Mouse (Mus musculus) erythroid progenitor cell, adult 5-6 weeks (primary cell): ENCODE measurements around the gene A730015C16Rik. TPM values are rescaled to one million over a fixed set of nuclear protein-coding genes. Genes with fewer than 3 reads are reported as not detected.
A peak's percentile ranks its signal among the peaks of the same experiment; 100 is the strongest.

Experiments
- ATAC-seq: replicated peaks from 2 replicates; pipeline ENCODE4 v1.8.0; 2016; ENCODE audit warnings: moderate number of reproducible peaks, mild to moderate bottlenecking, moderate TSS enrichment, inconsistent platforms; ENCODE audit not compliant: poor library complexity, low FRiP score, severe bottlenecking
- total RNA-seq, 2 experiments: library from RNA; stranded (forward) in 1 of 2; stranded (reverse) in 1 of 2; fragments of 150-400 nt in 1 of 2; fragments of 186-747, 209-891 nt in 1 of 2; gene quantifications; 2 replicates each; pipeline versions ENCODE4 v1.2.3 to v1.2.4; 2015 to 2017; ENCODE audit warnings: low replicate concordance in 2 of 2

A730015C16Rik gene
- not detected in 2 replicates for total RNA-seq (2015; ENCODE audit: low replicate concordance)
- 0.51 TPM in 1 of 2 replicates, not detected in the other for total RNA-seq (2017; ENCODE audit: low replicate concordance)

DNA sequence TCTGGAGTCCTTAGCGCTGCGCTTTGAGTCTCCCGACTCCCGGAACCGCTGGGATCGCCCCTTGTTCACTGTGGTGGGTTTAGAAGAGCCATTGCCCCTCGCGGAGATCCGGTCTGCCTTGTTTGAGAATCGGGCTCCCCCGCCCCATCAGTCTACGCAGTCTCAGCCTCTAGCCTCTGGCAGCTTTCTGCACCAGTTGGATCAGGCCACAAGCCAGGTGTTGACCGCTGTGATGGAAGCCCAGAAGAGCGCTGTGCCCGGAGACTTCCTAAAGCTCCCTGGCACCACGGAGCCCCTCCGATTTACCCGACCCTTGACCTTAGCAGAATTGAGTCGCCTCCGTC, at the start of gene A730015C16Rik:
A730015C16Rik (minus strand) TSS at position 115 of the 344 bp plus-strand sequence.
- ATAC-seq, result peak; percentile 35

DNA sequence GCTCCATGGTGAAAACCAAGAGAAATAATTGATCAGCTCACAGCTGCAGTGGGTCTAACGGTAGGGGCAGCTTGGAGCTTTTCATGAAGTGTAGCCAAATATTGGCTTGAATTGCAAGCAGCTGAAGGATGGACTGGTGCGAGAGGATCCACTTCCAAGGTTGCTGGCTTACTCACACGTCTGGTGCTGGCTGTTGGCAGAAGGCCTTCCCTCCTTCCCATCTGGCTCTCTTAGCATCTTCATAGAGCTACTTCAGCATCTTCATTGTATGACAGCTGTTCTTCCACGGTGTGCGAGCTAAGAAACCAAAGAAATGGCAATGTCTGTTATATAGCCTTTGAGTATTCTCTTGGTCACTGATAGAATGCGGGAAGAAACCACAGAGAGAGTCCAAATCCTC, 42.5 kb upstream of the A730015C16Rik start:
- ATAC-seq, result no peak

DNA sequence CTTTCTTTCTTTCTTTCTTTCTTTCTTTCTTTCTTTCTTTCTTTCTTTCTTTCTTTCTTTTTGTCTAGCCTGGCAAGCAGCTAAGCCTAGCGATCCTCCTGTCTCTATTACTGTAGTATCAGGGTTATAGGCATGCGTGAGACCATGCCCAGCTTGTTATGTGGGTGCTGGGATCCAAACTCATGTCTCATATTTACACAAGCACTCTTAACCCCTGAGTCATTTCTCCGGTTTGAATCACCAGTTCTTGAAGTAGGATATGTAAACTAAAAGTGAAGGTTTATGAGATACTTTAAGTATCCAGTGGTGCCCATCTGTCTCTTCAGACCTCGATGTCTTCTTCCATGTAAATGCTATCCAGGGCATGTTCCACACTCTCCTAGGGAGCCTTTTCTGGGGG, 39.0 kb upstream of the A730015C16Rik start:
- ATAC-seq, result no peak

DNA sequence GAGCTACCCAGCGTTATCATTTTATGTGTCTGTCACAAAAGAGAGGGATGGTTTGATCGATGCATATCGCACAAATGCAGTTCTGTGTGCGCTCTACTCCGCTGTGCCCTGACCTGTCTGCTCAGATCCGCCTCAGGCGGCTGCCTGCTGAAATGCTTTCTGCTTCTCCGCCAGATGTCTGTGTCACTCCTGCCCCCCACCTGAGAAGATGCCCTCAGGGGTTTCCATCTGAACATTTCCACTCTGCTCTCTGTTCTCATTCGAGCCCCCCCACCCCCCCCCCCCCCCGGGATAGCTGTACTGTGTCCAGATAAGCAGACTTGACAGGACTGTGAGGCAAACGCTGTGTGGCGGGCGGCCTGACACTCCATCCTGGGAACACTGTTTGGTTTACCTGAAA, 35.4 kb upstream of the A730015C16Rik start:
- ATAC-seq, result no peak

DNA sequence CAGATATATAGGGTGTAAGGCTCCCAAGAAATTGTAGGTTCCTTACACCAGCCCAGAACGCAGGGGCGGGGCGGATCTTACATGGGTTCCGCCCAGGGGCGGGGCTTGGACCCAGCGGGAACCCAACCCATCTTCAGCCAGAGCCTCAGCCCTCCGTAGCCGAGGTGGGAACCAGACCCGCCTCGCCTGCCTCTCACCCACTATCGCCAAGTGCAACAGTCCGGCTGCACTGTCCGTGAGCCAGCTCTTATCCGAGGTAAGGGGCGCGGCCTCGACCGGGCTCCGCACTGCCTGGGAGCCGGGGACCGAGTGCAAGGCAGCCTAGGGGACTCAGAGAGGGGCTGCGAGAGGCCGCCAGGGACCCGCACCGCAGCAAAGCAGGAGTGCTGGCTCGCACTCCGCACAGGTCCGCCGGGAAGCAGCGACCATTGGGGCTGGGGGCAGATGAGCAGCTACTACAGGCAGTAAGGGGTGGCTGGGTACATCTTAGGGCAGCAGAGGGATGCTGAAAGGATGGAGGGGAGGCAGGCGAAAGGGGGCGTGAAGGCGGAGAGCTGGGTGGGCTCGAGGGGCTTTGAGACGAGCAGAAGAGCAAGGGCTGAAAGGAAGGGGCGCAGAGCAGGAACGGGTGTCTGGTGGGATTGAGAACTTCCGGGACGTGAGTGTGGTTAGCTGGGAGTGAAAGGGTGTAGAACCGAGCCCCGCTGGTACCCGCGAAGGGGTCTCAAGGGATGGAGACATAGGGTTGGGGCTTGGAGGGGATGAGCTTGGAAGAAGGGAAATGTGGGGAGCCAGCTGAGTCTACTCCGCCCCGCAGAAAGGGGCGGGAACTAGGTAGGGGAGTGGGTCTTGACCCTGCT, 30.8 kb upstream of the A730015C16Rik start, which contains the start of gene Rab3b:
Rab3b (plus strand) TSS at position 101 of the 860 bp plus-strand sequence.
- peak; percentile 94 for ATAC-seq

DNA sequence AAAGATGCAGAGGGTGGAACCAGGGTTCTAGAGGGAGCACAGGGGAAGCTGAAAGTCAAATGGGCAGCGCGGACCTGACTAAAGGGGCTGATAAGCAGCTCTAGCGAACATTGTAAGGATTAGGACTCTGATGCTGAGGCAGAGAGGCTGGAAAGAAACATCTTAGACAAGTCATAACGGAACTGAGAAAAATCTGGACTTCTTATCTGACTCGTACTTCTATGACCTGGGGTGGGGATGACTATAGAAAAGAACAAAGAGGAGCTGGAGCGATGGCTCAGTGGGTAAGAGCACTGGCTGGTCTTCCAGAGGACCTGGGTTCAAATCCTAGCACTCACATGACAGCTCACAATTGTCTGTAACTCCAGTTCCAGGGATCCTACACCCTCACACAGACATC, 29.5 kb upstream of the A730015C16Rik start:
- ATAC-seq, result no peak

DNA sequence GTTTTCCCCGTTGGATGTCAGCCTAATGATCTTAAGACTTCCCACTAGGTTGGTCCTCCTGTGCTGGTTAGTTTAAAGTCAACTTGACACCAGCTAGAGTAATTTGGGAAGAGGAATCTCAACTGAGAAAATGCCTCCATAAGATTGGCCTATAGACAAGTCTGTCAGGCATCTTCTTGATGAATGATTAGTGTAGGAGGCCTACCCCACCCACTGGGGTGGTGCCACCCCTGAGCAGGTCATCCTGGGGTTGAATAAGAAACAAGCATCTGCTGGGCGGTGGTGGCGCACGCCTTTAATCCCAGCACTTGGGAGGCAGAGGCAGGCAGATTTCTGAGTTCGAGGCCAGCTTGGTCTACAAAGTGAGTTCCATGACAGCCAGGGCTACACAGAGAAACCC, 25.3 kb upstream of the A730015C16Rik start:
- ATAC-seq, result no peak

DNA sequence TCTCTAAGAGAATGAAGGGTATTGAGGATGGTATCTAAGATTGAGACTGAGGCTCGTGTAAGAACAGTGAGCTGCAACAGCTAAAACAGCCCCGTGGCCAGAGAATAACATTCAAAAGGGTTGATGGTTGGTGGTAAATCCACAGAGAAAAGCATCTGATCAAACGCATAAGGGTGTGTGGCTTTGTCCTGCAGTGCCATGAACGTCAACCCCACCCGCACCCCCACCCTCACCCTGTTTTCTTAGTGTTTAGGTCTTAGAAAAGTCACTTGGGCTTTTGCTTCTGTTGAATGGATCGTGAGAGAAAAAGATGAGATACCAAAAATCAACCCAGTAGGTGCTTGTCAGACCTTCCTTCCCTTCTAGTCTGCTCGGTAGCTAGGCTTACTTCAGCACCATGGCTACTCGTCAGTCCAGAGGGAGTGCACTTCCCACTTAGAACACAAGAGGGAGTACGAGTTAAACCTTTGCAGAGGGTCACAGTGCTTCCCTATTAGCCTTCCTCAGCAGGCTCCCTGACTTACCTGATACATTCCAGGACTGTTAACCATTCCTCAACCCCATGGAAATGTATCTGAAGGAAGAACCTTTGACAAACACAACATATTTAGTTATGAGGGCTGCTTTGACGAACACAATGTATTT, 21.4 kb upstream of the A730015C16Rik start:
- ATAC-seq, result peak; percentile 78

DNA sequence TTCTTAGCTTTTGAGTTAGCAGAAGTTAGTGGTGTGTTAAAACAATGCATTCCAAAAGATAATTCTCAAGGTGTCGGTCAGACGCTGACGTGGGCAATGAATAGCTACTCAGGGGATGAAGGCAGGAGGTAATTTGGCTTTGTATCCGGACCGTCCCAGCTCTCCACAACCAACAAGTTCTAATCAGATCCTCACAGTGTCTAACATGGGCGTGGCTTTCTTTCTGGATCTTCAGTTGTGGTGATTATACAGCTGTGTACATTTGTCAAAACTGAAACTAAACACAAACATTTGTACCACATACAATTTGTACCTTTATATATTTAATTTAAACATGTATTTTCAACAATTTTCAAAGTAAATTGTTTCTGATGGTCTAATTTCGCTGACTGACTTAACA, 18.4 kb upstream of the A730015C16Rik start:
- peak; percentile 85 for ATAC-seq

DNA sequence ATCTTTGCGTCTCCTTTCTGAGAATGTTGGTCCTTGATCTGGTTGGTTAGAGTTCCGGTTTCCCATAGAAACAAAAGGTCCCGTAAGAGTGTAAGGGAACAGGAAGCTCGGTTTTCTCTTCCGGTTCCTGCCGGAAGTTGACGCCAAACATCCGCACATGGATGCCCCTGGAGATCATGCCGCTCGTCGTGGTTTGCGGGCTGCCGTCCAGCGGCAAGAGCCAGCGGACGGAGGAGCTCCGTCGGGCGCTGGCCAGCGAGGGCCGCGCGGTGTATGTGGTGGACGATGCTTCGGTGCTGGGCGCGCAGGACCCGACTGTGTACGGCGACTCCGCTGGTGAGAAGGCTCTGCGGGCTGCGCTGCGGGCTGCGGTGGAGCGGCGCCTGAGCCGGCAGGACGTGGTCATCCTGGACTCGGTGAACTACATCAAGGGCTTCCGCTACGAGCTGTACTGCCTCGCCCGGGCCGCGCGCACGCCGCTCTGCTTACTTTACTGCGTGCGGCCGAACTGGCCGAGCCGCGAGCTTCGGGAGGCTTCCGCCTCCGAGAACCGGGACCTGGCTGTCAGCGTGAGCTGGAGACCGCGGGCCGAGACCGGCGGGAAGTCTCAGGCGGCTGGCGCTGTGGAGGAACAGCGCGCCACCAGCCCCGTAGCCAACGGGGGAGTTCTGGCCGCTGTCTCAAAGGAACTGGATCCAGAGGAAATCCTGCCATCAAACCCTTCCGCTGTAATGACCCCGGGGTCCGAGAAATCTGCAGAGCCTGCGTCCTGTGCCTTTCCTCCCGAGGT, 509 bp downstream of the A730015C16Rik start, which contains the start of gene Kti12:
Kti12 (plus strand) TSS at position 71 of the 790 bp plus-strand sequence.
- ATAC-seq, result peak; percentile 90

DNA sequence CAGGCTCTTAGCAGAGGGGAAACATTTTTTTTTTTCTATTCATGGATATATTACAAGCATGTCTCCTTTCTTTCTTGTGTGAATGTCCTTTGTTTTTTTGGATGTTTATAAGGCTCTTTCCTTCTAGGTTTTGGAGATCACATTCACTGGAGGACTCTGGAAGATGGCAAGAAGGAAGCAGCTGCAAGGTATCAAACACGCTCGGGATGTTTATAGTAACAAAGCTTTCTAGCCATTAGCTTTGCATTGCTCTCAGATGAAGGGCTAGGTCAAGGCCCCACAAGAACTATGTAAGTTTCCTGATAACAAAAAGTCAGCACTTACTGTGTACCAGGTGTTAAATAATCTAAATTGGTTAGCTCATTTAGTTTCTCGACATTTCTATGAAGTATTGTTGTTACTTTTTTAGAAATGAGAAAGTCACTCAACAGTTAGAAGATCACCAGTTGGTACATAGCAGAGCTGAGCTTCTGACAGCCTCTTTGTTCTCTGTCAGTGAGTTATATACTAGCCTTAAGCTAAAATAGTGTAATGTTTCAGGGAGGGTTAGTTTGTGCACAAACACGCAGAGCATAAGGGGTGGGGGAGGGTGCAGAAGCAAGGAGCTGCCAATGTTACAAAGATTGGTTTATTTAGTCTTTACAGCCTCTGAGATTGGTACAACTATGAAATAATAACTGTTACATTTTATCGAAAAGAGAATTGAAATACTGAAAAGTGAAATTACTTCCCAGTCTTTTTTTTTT, 2.4 kb downstream of the A730015C16Rik start:
- no peak for ATAC-seq

DNA sequence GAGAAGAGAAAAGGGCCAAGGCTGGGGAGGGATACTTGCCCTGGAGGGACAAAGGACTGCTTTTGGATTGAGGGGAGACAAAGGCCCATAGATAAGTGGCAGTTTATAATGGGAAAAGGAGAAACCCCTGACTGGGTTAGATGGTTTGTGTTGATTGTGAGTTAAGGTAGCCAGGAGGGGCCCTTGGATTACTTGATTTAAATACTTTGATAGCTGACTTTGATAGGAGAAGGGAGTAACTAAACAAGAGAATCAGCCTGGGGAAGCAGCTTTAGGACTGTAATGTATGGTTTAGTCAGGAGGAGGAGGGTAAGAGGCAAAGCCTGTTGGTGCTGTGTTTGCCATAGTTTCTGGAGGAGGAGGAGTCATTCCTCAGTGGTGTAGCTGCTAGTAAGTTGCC, 5.1 kb downstream of the A730015C16Rik start:
- no peak for ATAC-seq

DNA sequence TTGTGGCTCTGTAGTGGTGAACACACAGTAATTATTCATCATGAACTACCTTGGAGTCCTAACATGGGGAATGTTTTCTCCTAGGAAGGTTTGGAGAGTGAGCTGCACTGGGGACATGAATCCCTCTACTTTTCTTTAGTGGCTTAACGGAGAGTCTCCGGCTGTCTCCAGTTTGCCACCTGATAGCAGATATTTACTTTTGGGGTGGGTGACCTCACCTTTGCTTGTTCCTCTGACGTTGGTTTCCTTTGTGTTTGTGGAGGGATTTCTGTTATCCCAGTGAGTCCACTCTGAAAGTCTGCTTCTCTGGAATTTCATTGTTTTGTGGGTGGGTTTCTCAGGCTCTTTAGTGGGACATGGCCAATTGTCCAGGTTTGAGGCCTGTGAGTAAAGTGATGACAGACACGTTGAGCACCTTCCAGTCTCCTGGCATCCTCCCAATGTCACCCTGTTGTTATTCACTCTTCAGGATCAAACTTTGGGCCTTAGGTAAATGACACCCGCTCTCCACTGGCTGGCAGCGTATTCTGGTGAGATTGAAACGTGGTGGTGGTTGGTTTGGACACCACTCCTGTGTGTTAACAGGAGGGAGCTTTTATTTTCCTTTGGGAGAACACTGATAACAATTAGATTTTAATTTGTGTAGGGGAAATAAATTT, 6.4 kb downstream of the A730015C16Rik start:
- no peak for ATAC-seq

DNA sequence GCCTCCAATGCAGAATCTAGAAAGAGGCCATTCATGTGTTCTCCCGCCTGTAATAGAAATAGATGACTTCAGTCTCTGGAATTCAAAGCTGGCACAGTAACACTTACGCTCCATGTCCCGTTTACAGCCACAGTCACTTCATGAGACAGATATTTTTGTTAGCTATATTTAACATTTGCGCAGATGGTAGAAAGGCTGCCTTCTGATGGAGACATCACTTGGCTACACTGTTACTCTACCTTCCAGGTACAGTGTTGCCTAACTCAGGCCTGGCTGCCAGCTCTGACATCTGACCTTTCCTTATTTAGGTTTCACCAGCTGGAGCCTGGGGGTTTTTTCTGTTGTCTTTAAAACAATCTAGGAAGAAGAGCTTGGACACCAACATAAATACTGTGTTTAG, 10.4 kb downstream of the A730015C16Rik start:
- no peak for ATAC-seq

DNA sequence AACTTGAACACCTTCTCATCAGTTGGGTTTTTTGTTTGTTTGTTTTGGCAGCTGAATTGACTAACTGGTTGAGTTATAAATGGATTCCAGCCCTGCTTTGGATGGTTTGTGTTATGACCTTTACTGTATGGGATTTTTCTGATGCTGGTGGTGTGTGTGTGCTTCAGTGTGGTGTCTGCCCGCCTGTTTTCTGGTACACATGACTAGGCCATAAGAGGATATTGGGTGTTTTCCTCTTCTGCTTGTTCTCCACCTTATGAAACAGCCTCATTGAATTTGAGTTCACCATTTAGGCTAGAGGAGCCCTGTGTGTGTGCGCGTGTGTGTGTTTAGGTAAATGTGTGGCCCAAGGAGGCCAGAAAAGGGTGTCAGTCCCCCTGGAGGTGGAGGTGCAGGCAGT, 12.9 kb downstream of the A730015C16Rik start:
- no peak for ATAC-seq

DNA sequence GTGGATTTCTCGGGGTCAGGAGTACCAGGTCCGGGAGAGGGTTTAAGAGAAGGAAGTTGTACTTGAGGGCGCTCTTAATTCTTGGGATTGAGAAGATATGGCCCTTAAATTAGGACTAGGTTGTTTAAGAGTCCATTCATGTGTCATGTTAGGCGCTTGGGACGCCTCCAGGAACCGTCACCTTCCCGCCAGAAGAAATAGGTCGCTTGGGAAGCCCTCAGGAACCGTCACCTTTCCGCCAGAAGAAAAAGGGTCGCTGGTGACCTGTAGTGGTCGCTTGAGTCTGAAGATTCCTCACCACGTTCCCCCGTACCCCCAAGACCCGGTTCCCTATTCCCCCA, 13.5 kb downstream of the A730015C16Rik start:
- ATAC-seq, result no peak

DNA sequence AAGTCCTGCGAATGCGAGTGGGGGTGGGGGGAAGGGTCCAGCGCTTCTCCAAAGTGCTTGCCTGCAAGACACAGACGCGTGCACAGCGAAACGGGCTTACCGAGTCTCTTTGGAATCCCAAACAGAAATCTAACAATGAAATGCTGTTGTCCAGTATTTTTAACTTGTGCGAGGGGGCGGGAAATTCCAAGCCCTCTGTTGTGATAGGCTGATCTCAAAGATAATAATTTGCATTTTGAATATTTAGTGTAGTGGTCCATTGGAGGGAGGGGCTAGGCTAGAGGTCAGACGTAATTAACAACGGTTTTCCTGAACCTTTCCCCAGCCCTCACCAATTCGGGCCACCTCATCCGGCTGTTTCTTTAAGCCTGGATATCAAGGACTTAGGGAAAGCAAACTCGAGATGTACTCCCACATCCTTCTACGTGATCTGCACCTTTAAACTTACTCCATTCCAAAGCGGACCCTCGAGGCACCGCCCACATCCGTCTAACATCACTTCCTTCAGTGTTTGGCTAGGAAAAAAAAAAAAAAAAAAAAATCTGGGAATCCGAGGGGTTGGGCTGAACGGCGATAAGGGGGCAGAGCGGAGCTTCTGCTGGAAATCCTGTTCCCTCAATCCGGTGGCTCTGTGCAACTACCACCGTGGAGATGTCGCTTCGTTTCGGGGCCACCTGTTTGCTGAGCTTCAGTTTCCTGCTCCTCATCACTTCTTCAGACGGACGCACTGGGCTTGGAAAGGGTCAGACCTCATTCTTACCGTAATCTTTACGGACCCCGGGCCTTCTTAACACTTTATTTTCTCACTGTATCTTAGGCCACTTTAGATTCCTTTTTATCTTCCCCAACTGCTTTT, 14.1 kb downstream of the A730015C16Rik start, which contains the start of gene Txndc12:
Txndc12 (plus strand) TSS at position 487 of the 856 bp plus-strand sequence.
- peak; percentile 15 for ATAC-seq

DNA sequence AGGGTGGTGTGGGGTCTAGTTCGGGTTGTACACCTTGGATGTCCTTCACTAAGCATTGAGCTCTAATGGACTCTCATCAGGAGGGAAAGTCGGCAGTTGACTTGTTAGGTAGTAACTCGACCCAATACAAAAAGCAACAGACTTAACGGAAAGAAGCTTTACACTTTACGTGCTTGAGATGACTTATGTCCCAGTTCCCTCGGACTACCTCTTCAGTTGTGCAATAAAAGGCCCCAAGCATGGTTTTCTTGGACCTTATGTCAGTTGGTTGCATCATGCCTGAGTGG, 14.6 kb downstream of the A730015C16Rik start:
- peak; percentile 50 for ATAC-seq
